Mouse (Mus musculus): ENCODE measurements around the gene Ltc4s.

Gene Ltc4s

GRCm38 (mm10) chr11:50252166-50252565 lies 13.8 kb upstream of the Ltc4s start:
- no peak for ATAC-seq (ENCODE audit: insufficient number of reproducible peaks, low FRiP score, low TSS enrichment)

GRCm38 (mm10) chr11:50248473-50249171 lies 10.2 kb upstream of the Ltc4s start:
- no peak for ATAC-seq (ENCODE audit: insufficient number of reproducible peaks, low FRiP score, low TSS enrichment)

- no peak for ATAC-seq (ENCODE audit: insufficient number of reproducible peaks, low FRiP score, low TSS enrichment)
These were observed 6.9 kb upstream of the Ltc4s start for GRCm38 (mm10) chr11:50245269-50245668.

- no peak for ATAC-seq (ENCODE audit: insufficient number of reproducible peaks, low FRiP score, low TSS enrichment)
These were observed 5.5 kb upstream of the Ltc4s start for GRCm38 (mm10) chr11:50243926-50244325.

- no peak for ATAC-seq (ENCODE audit: insufficient number of reproducible peaks, low FRiP score, low TSS enrichment)
These were observed 2.0 kb upstream of the Ltc4s start for GRCm38 (mm10) chr11:50240235-50240911.

GRCm38 (mm10) chr11:50238821-50239791 lies 690 bp upstream of the Ltc4s start:
- ATAC-seq (ENCODE audit: insufficient number of reproducible peaks, low FRiP score, low TSS enrichment), result no peak

GRCm38 (mm10) chr11:50236937-50237835 lies 1.2 kb downstream of the Ltc4s start:
- no peak for ATAC-seq (ENCODE audit: insufficient number of reproducible peaks, low FRiP score, low TSS enrichment)

- ATAC-seq (ENCODE audit: insufficient number of reproducible peaks, low FRiP score, low TSS enrichment), result no peak
These were observed 1.9 kb downstream of the Ltc4s start for GRCm38 (mm10) chr11:50236540-50236936.

GRCm38 (mm10) chr11:50234606-50235005 lies 3.8 kb downstream of the Ltc4s start:
- ATAC-seq (ENCODE audit: insufficient number of reproducible peaks, low FRiP score, low TSS enrichment), result no peak

- no peak for ATAC-seq (ENCODE audit: insufficient number of reproducible peaks, low FRiP score, low TSS enrichment)
These were observed 4.4 kb downstream of the Ltc4s start for GRCm38 (mm10) chr11:50233993-50234392.

GRCm38 (mm10) chr11:50233022-50233421 lies 5.4 kb downstream of the Ltc4s start:
- no peak for ATAC-seq (ENCODE audit: insufficient number of reproducible peaks, low FRiP score, low TSS enrichment)

- ATAC-seq (ENCODE audit: insufficient number of reproducible peaks, low FRiP score, low TSS enrichment), result no peak
These were observed 7.0 kb downstream of the Ltc4s start for GRCm38 (mm10) chr11:50231411-50231810.

GRCm38 (mm10) chr11:50230481-50231304 lies 7.7 kb downstream of the Ltc4s start:
- ATAC-seq (ENCODE audit: insufficient number of reproducible peaks, low FRiP score, low TSS enrichment), result no peak

GRCm38 (mm10) chr11:50229252-50229910 lies 9.0 kb downstream of the Ltc4s start:
- peak; percentile 32; the same call in 1 of the 2 replicates for ATAC-seq (ENCODE audit: insufficient number of reproducible peaks, low FRiP score, low TSS enrichment)

- ATAC-seq (ENCODE audit: insufficient number of reproducible peaks, low FRiP score, low TSS enrichment), result no peak
These were observed 9.6 kb downstream of the Ltc4s start for GRCm38 (mm10) chr11:50228772-50229171.

- 0 out of 2 replicates have a peak, but pooled peaks have one; percentile 18 for ATAC-seq (ENCODE audit: insufficient number of reproducible peaks, low FRiP score, low TSS enrichment)
These were observed 10.7 kb downstream of the Ltc4s start for GRCm38 (mm10) chr11:50227736-50228135.

- ATAC-seq (ENCODE audit: insufficient number of reproducible peaks, low FRiP score, low TSS enrichment), result no peak
These were observed 11.2 kb downstream of the Ltc4s start for GRCm38 (mm10) chr11:50227226-50227625.

- ATAC-seq (ENCODE audit: insufficient number of reproducible peaks, low FRiP score, low TSS enrichment), result no peak
These were observed 12.0 kb downstream of the Ltc4s start for GRCm38 (mm10) chr11:50226406-50226805.
